Mouse (Mus musculus): ENCODE results near the gene Car8. TPM values are rescaled to one million over a fixed set of nuclear protein-coding genes. Genes with fewer than 3 reads are reported as not detected.

Car8 gene
- polyA plus RNA-seq, 1 experiment from 2014 or later = 2.8 TPM

DNA sequence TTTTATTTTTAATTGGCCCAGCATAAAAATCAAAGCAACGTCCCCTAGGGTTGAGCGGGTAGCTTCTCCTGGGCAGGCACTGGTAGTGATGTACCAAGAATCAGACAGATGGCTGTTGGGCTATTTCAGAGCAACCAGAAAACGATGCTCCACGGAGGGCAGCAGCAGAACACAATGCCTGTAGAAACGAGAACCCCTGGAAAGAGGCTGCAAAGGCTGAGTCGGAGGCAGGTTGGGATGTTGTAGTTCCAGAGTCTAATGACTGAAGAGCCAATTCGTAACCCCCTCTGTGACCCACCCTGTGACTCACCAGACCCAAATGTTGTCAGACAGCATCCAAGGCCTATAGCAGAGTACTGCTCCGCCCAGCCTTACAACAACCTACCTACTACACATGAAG is 19.9 kb downstream of the Car8 start:
- Histone ChIP-seq H3K27ac (no peak overlapping the region), H3K27me3 (no peaks in the 10 kb centered on the region), H3K4me1 (replicated peaks) (peaks cover 9% of the 10 kb centered on the region; the same call in 1 of the 2 replicates), H3K9ac (replicated peaks) (no peak overlapping the region), H3K4me3 (replicated peaks) (no peak overlapping the region), H3K4me2 (no peak overlapping the region), H3K9me3 (no peaks in the 10 kb centered on the region), H3K36me3 (no peaks in the 10 kb centered on the region)
- 92% methylated on average over 8 of the region's 8 CpGs for WGBS
- ATAC-seq (ENCODE audit: insufficient number of reproducible peaks, insufficient read depth, low FRiP score, low TSS enrichment, low read depth) = no peak

DNA sequence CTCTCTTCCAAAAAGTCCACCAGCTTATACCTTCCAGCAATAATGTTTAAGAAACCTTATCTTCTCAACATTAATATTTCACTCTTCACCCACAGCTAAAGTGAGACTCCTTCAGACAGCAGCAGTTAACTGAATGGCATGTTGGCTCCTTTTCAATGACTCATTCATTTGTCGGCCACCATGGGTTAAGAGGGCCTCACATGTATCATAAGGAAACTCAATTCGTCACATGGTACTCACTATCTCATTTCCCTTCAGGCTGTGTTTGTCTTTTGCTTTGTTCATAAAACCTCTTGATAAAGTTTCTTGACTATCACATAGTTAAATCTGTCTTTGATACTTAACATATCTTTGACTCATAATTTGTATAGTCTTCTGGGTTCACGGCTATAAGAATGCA is 20.8 kb downstream of the Car8 start:
- 81% methylated on average over 3 of the region's 3 CpGs for WGBS
- peaks cover 9% of the 10 kb centered on the region; the same call in 1 of the 2 replicates for H3K4me1 ChIP-seq (replicated peaks)
- no peak for ATAC-seq (ENCODE audit: insufficient number of reproducible peaks, insufficient read depth, low FRiP score, low TSS enrichment, low read depth)
- H3K36me3 ChIP-seq = no peaks in the 10 kb centered on the region
- H3K4me3 ChIP-seq (replicated peaks) = no peak overlapping the region
- no peaks in the 10 kb centered on the region for H3K9me3 ChIP-seq
- no peak overlapping the region for H3K9ac ChIP-seq (replicated peaks)
- H3K27me3 ChIP-seq = no peaks in the 10 kb centered on the region
- H3K4me2 ChIP-seq = no peak overlapping the region
- H3K27ac ChIP-seq = no peak overlapping the region

DNA sequence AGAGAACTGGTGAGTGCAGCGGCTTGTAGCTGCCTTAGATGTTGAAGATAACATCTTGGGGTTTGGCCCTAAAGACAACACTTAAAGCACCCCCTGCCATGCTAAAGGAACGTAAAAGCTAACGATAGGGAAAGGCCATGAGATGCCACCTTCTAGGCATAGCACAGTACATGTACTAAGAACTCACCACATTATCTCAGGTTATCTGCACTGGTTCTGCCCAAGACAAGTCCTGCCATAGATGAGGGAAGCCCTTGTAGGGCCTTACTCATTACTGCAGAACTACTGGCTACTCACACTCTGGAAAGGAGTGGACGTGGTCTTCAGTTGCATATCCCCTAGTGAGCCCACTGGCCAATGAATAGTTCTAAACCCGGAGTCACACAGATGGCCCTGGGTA is 21.6 kb downstream of the Car8 start:
- H3K27ac ChIP-seq = no peak overlapping the region
- no peak overlapping the region for H3K9ac ChIP-seq (replicated peaks)
- 49% methylated on average over 5 of the region's 5 CpGs for WGBS
- H3K27me3 ChIP-seq = no peaks in the 10 kb centered on the region
- no peak for ATAC-seq (ENCODE audit: insufficient number of reproducible peaks, insufficient read depth, low FRiP score, low TSS enrichment, low read depth)
- H3K9me3 ChIP-seq = no peaks in the 10 kb centered on the region
- no peak overlapping the region for H3K4me2 ChIP-seq
- peaks cover 9% of the 10 kb centered on the region; the same call in 1 of the 2 replicates for H3K4me1 ChIP-seq (replicated peaks)
- no peaks in the 10 kb centered on the region for H3K36me3 ChIP-seq
- H3K4me3 ChIP-seq (replicated peaks) = no peak overlapping the region

DNA sequence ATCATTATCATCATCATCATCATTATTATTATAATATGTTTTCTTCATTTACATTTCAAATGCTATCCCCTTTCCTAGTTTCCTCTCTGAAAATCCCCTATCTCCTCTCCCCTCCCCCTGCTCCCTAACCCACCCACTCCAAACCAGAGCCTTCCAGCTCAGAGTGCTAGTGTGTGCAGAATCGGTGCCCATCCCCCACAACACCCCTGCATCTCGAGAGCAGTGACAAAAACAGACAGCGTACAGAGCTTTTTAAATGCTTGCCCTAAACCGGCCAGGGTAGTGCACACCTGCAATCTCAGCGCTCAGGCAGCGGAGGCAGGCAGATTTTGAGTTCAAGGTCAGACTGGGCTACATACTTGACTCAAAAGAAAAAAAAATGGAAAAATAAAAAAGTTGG is 22.3 kb downstream of the Car8 start:
- WGBS = 20% methylated on average over 6 of the region's 6 CpGs
- Histone ChIP-seq H3K4me1 (replicated peaks) (peaks cover 9% of the 10 kb centered on the region; the same call in 1 of the 2 replicates), H3K27me3 (no peaks in the 10 kb centered on the region), H3K27ac (no peak overlapping the region), H3K36me3 (no peaks in the 10 kb centered on the region), H3K9me3 (no peaks in the 10 kb centered on the region), H3K4me3 (replicated peaks) (no peak overlapping the region), H3K9ac (replicated peaks) (no peak overlapping the region), H3K4me2 (no peak overlapping the region)
- ATAC-seq (ENCODE audit: insufficient number of reproducible peaks, insufficient read depth, low FRiP score, low TSS enrichment, low read depth) = no peak

DNA sequence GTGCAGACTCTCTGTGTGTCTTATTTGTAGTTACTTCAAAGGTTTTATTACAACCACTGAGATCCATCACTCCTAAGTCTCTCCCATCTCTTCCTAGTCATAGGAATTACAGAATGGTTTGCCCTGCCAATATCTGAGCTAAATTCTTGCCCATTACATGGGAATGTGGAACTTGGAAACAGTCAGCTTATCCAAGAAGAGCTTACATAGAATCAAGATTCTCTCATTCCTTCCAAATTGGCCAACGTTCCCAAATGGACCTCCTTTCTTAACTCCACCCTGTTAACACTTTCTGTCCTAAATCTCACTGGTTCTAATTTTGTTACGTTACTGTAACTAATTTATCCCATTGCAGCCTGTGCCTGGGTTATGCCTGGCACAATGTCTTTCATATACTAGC is 25.2 kb downstream of the Car8 start:
- Histone ChIP-seq H3K27me3 (no peaks in the 10 kb centered on the region), H3K36me3 (no peaks in the 10 kb centered on the region)
- WGBS = 79% methylated on average over 2 of the region's 2 CpGs

DNA sequence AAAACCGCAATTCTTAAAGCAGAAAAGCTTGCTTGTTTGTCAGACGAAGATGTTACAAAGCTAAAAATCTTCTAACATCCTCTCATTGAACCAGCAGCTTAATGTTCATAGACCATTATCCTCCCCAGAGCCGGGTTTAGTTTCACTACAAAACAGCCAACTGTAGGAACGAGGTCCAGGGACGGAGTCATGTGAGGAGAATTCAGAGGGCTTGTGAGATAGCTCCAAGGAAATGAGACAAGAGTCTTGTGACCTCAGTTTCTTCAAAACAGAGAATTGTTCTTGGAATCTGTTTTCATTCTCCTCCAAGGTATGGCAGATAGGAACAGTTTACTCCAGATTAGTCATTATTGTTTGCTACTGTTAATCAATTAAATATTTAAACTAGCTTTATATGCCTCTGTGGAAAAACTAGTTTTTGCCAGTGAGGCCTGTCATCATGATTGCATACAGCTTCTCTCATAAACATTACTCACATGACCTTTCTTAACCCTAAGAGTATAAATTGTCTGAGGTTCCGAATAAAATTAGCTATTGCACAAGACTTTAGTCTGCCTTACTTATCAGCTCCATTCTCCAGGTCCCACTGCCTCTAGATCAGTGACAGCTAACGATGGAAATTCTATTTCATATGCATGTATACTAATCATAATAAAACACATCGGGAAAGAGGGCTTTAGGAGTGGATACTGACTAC is 25.8 kb downstream of the Car8 start:
- H3K4me3 ChIP-seq (replicated peaks) = no peak overlapping the region
- H3K4me1 ChIP-seq (replicated peaks) = peaks cover 9% of the 10 kb centered on the region; the same call in 1 of the 2 replicates
- no peak overlapping the region for H3K27ac ChIP-seq
- no peak for ATAC-seq (ENCODE audit: insufficient number of reproducible peaks, insufficient read depth, low FRiP score, low TSS enrichment, low read depth)
- H3K4me2 ChIP-seq = no peak overlapping the region
- 70% methylated on average over 8 of the region's 8 CpGs for WGBS
- H3K36me3 ChIP-seq = no peaks in the 10 kb centered on the region
- H3K9ac ChIP-seq (replicated peaks) = no peak overlapping the region
- no peaks in the 10 kb centered on the region for H3K9me3 ChIP-seq
- no peaks in the 10 kb centered on the region for H3K27me3 ChIP-seq

More for the DNA sequence above, 25.2 kb downstream of the Car8 start:
- Histone ChIP-seq H3K27ac (no peak overlapping the region), H3K4me2 (no peak overlapping the region), H3K9me3 (no peaks in the 10 kb centered on the region), H3K4me1 (replicated peaks) (peaks cover 9% of the 10 kb centered on the region; the same call in 1 of the 2 replicates), H3K4me3 (replicated peaks) (no peak overlapping the region), H3K9ac (replicated peaks) (no peak overlapping the region)
- ATAC-seq (ENCODE audit: insufficient number of reproducible peaks, insufficient read depth, low FRiP score, low TSS enrichment, low read depth) = no peak

DNA sequence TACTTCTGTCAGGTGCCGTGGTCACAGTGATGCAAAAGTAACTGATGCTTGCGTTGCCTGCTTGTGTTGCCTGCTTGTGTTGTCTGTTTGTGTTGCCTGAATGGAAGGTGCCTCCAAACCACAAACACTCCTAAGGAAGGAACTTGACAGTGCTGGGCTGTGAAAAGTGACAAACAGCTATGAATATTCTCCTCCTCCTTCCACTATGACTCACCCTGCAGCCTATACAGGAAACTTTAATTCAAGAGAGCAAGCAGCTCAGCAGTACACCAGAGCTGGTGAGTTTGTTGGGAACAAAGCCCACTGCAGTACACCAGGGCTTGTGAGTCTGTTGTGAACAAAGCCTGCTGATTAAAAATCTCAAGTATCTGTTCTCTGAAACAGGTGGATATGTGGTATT is 28.4 kb downstream of the Car8 start:
- Histone ChIP-seq H3K27me3 (no peaks in the 10 kb centered on the region), H3K9ac (replicated peaks) (no peak overlapping the region), H3K9me3 (no peaks in the 10 kb centered on the region), H3K4me1 (replicated peaks) (no peaks in the 10 kb centered on the region; the same call in 1 of the 2 replicates), H3K36me3 (no peaks in the 10 kb centered on the region), H3K4me2 (no peak overlapping the region), H3K27ac (no peak overlapping the region), H3K4me3 (replicated peaks) (no peak overlapping the region)
- no peak for ATAC-seq (ENCODE audit: insufficient number of reproducible peaks, insufficient read depth, low FRiP score, low TSS enrichment, low read depth)
- 92% methylated on average over 2 of the region's 2 CpGs for WGBS

DNA sequence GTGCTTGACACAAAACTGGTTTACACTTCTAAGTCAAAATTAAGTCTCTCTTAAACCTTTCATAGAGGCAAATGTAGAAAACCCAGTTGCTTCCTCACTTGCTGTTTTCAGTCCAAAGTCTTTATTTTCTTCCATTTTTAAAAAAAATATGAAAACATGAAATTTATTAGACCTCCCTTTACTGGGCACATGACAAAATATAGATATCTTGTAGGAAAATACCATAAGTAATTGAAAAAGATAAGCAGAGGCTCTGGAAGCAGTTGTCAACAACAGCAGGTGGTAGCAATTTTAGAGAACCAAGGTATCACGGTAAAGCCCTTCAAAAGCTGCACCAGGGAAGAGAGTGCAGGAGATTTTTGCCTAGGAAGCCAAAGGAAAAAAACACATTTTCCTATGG is 30.9 kb downstream of the Car8 start:
- Histone ChIP-seq H3K27ac (no peak overlapping the region), H3K36me3 (no peaks in the 10 kb centered on the region), H3K9me3 (no peaks in the 10 kb centered on the region), H3K4me3 (replicated peaks) (no peak overlapping the region), H3K9ac (replicated peaks) (no peak overlapping the region), H3K4me2 (no peak overlapping the region), H3K27me3 (no peaks in the 10 kb centered on the region), H3K4me1 (replicated peaks) (no peaks in the 10 kb centered on the region; the same call in 1 of the 2 replicates)
- 66% methylated on average over 1 of the region's 1 CpGs for WGBS
- ATAC-seq (ENCODE audit: insufficient number of reproducible peaks, insufficient read depth, low FRiP score, low TSS enrichment, low read depth) = no peak

DNA sequence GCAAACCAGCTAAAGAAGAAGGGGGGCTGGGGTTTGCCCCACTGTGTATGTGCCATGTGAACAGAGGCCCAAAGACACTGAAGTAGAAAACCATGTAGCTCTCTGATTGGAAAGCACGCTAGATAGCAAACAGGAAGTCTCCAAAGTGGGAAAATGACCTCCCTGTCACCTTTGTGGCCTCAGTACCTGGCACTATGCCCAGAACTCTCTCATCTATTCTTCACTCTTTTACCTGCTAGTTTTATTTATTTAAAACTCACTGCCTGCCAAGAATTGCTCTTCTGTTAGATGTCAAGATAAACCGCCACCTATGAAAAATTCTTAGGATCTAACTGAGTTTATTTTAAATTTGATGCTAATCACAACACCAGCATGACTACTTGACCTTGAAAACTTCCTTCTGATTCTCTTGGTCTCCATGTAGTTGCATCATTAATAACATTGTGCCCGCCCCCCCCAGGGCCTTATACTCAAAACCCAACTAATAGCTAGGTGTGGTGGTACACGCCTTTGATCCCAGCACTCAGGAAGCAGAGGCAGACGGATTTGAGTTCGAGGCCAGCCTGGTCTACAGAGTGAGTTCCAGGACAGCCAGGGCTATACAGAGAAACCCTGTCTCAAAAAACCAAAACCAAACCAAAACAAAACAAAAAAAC is 31.8 kb downstream of the Car8 start:
- Histone ChIP-seq H3K4me1 (replicated peaks) (no peaks in the 10 kb centered on the region; the same call in 1 of the 2 replicates), H3K36me3 (no peaks in the 10 kb centered on the region), H3K9ac (replicated peaks) (no peak overlapping the region), H3K27me3 (no peaks in the 10 kb centered on the region), H3K27ac (no peak overlapping the region), H3K4me2 (no peak overlapping the region), H3K4me3 (replicated peaks) (no peak overlapping the region), H3K9me3 (no peaks in the 10 kb centered on the region)
- WGBS = 86% methylated on average over 6 of the region's 6 CpGs
- ATAC-seq (ENCODE audit: insufficient number of reproducible peaks, insufficient read depth, low FRiP score, low TSS enrichment, low read depth) = no peak

DNA sequence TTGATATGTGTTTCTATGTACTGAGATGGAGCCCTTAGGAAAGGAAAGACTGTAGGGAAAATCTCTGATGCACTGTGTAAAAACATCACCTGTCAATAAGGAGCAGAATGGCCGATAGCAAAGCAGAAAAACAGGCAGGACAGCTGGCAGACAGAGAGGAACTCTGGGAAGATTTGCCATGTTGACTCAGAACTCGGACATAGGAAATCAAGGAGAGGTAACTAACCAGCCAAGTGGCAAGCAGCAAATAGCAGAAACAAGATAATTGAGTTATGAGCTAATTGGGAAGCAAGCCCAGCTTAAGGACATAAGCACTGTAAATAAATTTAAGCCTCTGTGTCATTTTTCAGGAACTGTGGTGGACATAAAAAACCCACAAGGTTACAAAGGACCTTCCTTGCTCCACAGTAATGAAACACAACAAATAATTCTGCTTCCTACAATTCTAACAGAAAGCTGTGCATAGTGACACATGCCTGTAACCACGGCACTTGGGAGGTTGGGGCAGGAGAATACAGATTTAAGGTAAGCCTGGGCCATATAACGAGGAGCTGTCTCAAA is 33.7 kb downstream of the Car8 start:
- ATAC-seq (ENCODE audit: insufficient number of reproducible peaks, insufficient read depth, low FRiP score, low TSS enrichment, low read depth) = no peak
- no peak overlapping the region for H3K4me3 ChIP-seq (replicated peaks)
- 57% methylated on average over 4 of the region's 4 CpGs for WGBS
- no peak overlapping the region for H3K9ac ChIP-seq (replicated peaks)
- H3K9me3 ChIP-seq = no peaks in the 10 kb centered on the region
- H3K27me3 ChIP-seq = no peaks in the 10 kb centered on the region
- no peak overlapping the region for H3K4me2 ChIP-seq
- H3K36me3 ChIP-seq = no peaks in the 10 kb centered on the region
- H3K27ac ChIP-seq = no peak overlapping the region
- no peaks in the 10 kb centered on the region for H3K4me1 ChIP-seq (replicated peaks)

DNA sequence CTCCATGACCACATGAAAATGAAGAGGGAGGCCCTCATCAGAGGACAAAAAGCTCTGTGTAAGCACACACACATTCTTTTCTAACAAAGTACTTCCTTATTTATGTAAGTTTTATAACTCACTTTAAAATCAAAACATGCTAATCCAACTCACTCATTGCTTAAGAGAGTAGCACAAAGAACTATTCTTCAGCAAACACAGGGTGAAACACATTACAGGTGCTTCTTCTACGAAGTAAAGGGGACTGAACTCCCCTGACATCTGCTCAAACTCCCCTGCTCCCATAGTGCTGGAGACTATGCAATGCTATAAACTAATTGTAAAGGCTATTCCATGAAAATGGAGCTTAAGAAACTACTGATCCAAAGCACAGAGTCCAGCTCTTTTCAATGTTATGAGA is 35.5 kb downstream of the Car8 start:
- WGBS = 46% methylated on average over 1 of the region's 1 CpGs
- H3K27ac ChIP-seq = no peak overlapping the region
- no peak for ATAC-seq (ENCODE audit: insufficient number of reproducible peaks, insufficient read depth, low FRiP score, low TSS enrichment, low read depth)

More for the DNA sequence above, 35.5 kb downstream of the Car8 start:
- H3K9me3 ChIP-seq = no peaks in the 10 kb centered on the region
- H3K4me3 ChIP-seq (replicated peaks) = no peak overlapping the region
- H3K4me1 ChIP-seq (replicated peaks) = no peaks in the 10 kb centered on the region
- no peaks in the 10 kb centered on the region for H3K27me3 ChIP-seq
- H3K9ac ChIP-seq (replicated peaks) = no peak overlapping the region
- H3K36me3 ChIP-seq = no peaks in the 10 kb centered on the region
- no peak overlapping the region for H3K4me2 ChIP-seq

Data from limb, embryonic 12.5 days (tissue).